Mouse (Mus musculus): ENCODE measurements at regions not wholly inside any gene's neighbourhood (a gene's known extent, or its start where the extent isn't known, plus 50 kb on each side); places are given as distances from the start of the nearest gene placed in this dataset.

GRCm38 (mm10) chr8:89325751-89326351, 281.9 kb upstream of the Sall1 start:
- TF ChIP-seq EP300 (IDR thresholded peaks at IDR 0.05; ENCODE audit: low read depth) (no peak), CTCF (IDR thresholded peaks at IDR 0.05; ENCODE audit: low read depth) (no peak)

Data from heart, postnatal 0 days (tissue).